Mouse (Mus musculus): Measurements from ENCODE around the gene Fbxw5.

The Fbxw5 gene

DNA sequence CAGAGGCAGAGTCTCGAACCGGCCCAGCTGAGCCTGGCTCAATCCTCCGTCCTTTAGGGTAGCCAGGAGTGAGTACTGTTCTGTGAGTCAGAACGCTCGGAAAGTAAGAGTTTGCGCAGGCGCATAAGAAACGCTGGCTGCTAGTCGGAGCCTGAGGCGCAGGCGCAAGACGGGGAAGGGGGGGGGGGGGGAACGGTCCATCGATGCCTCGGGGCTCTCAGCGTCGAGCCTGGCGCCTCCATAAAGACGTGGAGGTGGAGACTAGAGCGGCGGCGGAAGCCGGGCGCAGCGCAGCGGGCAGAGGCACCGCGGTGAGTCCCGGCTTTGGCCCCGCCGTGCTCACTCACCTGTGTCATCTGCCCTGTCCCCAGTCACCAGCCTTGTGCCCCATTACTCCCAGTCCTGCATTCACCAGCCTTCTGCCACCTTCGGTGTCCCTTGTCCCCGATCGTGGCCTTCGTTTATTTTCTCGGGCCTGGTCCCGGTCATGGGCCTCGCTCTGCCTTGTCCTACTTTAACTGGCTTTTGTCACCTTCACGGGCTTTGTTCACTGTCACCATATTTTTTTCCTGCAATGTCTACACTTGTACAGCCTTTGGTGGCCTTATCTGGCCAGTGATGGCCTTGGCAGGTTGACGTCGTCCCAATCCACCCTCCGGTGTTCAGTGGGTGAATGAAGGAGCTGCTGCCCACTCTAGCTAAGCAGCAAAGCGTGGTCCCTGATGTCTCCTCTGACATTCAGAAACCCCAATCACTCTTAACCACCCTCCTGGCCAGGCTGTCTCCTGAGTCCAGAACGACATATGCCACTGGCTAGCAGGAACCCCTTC, at the start of gene Fbxw5:
Gene Fbxw5 (plus strand): TSS at position 175 of the 830 bp plus-strand sequence.
- DNase-seq (ENCODE audit: low read depth), result peak; percentile 96

DNA sequence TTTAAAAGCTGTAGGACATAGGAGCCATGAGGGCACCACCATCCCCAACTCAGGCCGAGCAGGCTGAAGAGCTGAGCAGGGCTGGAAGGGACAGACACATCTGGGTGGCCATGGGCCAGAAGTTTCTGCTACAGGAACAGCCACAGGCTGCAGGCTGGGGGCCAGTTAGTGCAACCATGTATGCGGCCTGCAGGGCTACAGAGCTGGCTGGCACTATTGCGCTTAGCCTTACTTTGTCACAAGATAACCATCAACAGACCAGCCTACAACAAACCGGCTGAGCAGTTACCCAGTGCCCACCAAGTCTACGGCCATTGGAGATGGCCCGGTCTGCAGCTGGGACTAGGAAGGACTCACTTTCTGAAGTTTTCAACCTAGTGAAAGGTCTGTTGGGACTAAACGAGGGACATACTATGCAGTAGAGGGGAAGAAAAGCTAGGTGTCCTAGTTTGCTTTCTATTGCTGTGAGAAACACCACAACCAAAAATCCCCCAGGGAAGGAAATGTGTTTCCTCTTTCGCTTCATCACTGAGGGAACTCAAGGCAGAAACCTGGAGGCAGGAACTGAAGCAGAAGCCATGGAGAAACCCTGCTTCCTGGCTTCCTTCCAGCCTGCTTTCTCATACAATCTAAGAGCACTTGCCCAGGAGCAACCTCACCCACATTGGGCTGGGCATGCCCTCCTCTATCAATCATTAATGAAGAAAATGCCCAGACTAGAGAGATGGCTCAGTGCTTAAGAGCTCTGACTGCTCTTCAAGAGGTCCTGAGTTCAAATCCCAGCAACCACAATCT, 49.5 kb upstream of the Fbxw5 start:
- DNase-seq (ENCODE audit: low read depth), result no peak

DNA sequence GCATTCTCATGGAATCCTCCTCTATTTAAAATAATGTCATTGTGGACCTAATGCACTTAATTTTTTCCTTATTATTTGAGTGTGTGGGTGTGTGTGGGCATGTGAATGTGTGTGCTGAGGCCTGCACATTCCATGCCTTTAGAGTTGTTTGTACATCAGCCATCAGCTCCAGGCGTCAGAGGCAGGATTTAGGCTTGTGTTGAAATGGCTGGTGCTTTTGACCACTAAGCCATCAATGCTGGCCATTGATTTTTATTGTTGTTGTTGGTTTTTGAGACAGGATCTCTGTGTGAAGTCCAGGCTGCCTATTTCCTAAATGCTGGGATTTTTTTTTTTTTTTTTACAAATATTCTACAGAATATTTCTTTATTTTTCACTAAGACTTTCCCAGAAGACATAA, 47.6 kb upstream of the Fbxw5 start:
- no peak for DNase-seq (ENCODE audit: low read depth)

DNA sequence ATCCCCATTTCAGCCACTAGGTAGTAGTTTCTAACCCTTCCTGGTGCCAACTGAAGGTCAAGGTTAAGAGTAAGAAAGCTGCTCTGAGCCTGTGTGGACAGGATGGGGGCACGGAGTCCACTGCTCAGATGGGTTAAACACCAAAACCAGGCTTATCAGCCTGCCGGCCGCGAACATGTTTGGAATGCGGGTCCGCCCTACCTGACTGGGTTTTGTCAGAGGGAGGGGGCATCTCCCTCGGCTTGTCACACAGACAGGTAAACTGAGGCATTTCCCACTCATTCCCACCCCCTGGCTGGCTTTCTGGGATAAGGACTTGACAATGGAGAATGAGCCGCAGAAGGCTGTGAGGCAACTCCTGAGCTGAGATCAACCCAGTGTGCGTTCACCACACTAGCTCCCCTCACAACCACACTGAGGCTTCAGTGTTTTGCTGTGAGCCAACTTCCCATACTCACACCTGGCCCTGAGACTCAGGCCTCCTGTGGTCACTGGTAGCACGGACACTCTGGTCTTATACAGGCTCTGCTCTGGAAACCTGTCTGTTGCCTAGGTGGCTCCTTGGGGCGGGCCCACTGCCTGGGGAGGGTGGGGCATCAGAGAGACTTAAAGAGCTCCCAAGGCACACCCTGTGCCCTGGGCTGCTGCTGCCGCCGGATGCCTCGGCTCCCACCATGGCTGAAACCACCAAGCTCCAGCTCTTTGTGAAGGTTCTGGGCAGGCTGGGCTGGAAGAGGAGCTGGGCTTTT, 44.2 kb upstream of the Fbxw5 start, which contains the start of gene Clic3:
Gene Clic3 (plus strand): TSS at position 634 of the 749 bp plus-strand sequence.
- no peak for DNase-seq (ENCODE audit: low read depth)

DNA sequence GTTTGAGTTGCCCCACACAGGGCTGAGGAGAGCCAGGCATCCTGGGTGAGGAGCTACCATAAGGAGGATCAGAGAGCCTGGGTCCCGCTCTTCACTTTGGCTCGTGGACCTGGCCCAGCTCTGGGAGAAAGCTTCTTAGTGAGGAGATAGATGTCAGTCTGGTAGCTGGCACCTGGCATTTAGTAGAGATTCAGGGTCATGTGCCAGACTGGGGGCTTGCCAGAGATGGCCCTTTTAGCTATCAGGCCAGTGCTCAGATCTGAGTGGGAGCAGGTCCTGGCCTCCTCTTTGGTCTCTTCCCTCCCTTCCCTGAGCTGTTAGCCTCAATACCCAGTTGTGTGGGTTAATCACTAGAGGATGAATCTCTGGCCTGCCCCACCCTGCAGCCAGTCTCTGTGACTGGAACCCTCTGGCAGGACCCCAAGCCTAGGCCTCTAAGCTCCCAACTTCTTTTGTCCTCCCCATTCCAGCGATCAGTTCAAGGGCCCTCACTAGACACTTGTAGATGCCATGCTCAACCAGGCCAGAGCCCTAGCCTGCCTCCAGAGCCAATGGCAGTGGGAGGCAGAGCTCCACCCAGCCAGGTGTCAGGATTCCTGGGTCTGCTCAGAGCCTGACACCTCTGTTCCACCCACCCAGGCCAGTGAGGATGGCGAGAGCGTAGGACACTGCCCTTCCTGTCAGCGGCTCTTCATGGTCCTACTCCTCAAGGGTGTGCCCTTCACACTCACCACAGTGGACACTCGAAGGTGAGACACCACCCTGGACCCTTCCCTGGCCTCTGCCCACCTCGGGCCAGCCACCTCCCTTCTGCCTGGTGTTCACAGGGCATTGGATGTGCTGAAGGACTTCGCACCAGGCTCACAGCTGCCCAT, 43.3 kb upstream of the Fbxw5 start:
- DNase-seq (ENCODE audit: low read depth), result no peak

DNA sequence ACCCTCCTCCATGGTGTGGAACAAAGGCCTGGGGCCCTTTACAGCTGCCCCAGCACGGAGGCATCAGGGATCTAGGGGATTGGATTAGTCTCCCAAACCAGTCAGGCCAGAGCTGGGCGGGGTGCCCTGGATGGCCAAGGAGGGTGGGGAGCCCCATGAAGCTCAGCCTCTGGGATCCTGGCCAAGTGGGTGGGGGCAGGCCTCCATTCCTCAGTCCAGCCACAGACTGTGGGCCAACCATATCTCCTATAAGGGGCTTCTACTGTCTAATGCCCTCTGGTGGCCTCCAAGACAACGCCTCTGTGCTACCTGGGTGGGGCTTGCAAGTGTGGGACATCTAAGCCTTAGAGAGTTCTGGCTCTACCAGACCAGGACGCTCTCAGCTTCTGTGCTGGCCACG, 41.6 kb upstream of the Fbxw5 start:
- no peak for DNase-seq (ENCODE audit: low read depth)

DNA sequence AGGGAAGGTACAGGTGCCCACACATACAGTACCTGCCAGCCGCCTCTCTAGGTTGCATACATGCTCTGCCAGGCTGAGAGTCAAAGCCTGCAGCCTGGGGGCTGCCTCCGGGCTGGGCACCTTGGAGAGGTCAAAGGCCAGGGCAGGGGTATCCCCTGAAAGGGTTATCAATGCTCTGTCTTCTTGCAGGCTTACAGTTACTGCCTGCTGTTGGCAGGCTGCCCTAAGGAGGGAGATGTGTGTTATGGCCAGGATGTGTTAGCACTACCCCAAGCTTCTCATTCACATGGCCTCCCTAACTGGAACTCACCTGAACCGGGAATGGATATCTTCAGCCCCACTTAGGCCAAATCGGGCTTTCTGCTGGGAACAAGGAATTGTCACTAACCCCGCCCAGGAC, 40.4 kb upstream of the Fbxw5 start:
- no peak for DNase-seq (ENCODE audit: low read depth)

DNA sequence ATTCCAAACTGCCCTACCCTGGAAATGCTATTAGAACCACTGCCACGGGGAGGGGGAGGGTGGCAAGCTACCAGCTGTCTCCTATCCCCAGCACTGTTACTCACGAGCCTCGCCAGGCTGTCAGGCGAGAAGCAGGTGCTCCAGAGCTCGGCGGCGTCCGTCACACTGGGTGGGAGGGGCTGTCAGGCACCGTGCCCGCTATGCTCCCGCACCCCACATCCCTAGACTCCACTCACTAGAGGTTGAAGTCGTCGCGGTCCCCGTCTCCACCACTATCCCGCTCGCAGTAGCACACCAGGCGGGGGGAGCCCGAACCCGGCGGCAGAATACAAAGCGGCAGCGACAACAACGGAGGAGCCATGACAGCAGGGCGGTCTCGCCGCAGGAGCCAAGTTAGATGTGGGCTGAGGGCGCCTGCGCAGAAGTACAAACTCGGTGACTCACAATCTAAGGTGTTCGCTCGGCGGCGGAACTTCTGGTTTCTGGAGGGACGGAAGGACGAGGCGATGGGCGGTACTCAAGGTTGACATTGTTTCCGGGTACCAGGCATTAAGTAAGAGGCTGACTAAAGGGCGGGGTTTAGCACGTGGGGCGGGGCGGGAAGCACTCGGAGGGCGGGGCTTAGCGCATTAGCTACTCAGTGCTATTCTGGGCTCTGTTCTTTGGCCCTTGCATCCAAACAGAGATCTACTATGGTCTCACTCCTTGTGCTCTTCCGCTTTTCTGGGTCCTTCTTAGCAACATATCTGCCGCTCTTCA, 39.8 kb upstream of the Fbxw5 start, which contains the start of gene Paxx:
Gene Paxx (minus strand): TSS at position 544 of the 759 bp plus-strand sequence.
- DNase-seq (ENCODE audit: low read depth), result peak; percentile 99

DNA sequence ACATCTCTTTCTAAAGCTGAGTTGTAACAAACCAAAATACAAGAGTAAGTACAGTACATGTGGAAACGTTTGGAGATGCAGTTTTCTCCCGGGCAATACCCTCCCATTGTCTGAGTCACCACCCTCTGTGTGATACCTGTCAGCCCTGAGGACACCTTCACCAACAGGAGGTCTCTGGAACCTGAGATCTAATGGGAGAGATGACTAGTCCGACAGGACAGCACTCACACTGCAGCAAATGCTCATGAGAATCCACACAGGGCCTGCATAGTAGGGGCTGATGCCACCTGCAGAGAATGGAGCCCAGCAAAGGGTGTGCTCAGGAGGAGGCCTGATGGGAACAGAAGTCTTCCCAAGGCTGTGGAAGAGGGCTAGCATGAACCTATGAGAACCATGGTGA, 39.1 kb upstream of the Fbxw5 start:
- DNase-seq (ENCODE audit: low read depth), result no peak

DNA sequence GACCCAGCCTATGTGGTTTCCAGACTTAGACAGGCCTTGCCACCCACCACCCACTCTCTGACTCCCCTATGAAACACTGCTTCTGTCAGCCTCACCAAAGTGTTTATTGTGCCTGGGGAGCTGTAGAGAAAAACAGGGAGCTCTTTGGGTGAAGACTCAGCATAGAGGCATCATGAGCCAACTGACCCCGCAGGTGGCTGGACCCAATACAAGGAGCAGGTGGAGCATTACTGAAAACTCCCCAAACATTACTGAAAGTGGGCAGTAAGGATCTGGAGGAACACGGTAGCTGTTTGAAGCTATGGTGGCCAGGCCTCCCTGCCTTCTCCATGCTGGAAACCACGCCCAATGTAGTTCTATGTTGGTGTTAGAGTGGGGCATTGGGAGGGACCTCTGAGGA, 36.9 kb upstream of the Fbxw5 start:
- DNase-seq (ENCODE audit: low read depth), result peak; percentile 18

DNA sequence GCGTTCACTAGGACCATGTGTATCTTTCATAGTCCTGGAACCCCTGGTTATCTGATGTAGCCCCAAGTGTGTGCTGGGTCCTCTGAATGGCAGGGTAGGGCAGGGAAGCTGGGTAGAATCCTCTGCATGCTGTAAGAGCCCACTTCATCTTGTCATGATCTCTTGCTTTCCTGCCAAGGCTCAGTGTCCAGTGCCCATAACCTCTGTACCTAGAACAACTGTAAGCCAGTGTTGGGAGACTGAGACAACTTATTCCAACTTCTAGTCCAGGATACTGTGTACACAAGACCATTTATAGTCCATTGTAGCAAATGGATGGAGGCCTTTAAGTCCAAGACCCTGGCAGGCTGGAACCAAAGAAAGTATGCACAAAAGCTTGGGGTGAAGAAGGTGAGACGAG, 35.3 kb upstream of the Fbxw5 start:
- no peak for DNase-seq (ENCODE audit: low read depth)

DNA sequence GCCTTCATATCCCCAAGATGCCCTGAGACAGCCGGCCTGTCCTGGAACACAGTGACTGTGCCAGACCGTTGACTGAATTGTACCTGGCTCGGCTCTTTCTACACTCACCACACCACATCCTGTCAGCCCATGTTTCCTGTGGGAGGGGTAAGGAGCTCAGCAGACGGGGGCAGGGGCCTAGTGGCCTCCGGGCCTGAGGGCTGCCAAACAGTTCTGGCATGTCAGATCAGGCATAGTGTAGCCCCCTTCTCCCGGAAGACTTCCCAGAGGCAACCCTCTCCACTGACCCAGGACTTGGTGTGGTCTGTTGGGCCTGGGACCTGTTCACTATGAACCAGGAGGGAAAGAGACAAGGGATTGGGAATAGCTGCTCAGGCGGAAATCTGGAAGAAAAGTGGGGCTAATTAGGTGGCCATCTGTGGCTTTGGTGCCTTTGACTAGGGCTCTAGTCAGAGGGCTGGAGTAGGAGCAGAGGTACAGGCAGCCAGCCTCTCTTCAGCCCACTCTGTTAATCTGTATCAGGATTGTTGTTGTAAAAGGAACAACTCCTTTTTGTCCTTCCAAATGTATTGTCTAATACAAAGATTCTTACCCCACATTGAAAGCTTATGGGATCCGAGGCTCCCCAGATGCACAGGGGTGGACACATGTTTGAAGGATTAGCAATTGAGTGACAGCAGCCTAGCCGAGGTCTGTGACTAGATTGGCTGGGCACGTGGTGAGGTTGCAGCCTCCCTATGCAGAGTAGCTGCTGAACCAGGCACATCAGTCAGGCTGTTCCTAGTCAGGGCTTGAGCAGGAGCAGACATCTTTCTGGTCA, 34.5 kb upstream of the Fbxw5 start:
- DNase-seq (ENCODE audit: low read depth), result peak; percentile 83

DNA sequence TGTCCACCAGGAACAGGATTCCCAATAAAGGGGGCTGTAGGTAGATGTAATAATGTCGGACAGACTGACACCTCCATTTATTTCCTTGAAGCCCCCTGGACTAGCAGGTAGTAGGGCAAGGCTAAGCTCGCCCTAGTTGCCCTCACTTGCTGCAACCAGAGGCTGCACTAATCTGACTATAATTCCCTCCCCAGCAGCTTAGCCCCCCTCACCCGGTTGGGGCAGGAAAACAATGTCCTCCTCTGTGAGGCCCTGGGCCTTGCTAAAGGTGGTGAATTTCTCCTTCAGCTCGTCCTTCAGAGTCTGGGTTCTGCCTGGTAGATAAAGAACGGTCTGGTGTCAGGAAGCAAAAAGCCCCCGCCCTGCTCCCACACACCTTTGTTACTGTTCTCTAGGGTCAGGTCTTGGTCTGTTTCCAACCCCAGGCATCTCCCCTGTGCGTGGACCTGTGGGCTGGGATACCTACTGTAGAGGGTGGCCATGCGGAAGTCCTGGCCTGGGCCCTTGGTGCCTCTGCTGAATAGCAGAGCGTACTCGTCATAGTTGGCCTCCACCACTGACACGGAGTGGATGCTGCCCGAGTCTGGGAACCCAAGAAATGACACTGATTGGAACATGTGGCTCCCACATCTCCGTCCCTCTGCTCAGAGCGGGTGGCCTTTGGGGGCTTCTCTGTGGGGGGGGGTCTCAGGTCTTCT, 32.8 kb upstream of the Fbxw5 start:
- peak; percentile 20 for DNase-seq (ENCODE audit: low read depth)

DNA sequence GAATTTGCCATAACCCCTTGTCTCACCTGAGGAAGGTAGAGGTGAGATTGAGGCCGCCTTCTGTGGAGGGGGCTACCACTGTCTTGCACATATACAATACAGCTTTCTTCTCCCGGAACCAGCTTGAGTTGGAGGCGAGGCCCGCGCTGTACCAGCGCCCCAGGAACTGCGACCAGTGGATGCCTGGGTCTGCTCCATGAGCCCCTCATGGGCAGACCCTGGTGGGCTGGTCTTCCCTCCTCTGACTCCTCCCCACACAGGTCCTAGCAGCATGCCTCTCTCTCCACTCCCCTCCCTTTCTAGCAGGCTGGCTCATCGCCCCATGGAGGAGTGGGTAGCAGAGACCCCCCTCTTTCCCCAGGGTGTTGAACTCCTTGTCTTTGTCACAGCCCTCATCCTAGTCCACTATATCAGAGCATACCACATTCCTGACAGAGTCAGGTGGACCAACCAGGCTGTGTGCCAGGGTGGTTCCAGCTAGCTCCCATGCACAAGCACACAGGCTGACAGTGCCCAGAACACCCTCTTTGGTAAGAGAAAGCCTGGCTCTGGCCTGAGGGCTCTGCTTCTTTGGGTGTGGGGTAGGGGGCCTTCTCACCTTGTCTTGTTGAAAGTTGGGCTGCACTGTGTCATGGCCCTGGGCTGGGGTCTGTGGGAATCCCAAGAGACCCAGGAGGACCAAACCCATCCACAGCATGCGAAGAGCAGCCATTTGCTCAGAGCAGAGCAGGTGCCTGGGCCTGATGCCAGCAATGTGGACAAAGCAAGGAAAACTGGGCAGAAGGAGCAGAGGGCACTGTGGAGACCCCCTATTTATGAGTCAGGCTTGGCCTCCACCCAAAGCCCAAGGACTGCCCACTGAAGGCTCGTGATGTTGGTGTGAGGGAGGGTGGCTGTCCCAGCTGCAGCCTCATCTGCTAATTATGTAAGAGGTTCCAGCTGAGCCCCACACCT, 31.3 kb upstream of the Fbxw5 start:
- no peak for DNase-seq (ENCODE audit: low read depth)

DNA sequence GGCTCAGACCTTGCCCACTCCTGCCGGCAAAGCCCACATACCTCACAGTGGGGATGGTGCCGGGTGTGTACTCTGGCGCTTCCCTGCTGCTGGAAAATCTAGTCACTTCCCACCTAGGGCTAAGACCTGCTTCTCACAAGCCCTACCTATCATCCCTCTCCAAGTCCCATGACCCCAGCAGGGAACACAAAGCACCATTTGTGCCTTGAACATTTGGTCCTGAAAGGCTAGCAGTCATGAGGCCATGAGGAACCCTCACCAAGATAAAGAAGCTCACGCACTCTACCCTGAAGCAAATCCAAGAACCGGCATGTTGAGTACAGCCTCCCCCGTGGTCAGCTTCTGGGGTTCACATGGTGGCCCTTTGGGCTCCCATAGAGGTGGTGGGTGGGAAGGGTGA, 30.6 kb upstream of the Fbxw5 start, which contains the start of gene Ptgds:
Gene Ptgds (minus strand): TSS at position 78 of the 400 bp plus-strand sequence.
- DNase-seq (ENCODE audit: low read depth), result no peak

DNA sequence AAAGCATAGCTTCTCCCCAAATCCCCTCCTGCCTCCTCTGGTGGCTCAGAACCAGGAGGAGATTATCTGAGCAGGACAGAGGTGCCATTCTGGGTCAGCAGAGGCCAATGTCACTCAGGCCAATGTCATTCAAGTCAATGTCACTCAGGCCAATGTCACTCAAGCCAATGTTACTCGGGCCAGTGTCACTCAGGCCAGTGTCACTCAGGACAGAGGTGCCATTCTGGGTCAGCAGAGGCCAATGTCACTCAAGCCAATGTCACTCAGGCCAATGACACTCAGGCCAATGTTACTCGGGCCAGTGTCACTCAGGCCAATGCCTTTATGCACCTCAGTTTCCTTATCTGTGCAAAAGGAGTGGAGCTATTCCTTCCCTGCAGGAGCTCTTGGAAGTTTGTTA, 28.0 kb upstream of the Fbxw5 start:
- no peak for DNase-seq (ENCODE audit: low read depth)

DNA sequence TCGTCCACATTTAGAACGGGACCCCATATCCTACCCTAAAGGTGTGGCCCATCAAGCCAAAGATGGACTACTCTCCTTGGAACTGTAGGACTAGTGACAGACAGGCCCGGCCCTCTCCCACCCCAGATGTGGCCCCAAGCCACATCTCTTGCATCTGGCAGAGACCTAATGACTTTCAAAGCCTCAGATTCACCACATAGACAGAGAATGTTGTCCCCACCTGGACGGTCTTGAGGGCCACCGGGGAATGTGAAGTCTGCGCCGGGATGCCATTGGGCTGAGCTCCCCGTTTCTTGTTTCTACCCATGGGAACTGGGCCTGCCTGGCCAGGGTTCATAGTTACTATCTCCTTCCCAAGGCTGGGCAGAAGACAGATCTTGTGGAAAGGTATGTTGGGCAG, 23.0 kb upstream of the Fbxw5 start:
- no peak for DNase-seq (ENCODE audit: low read depth)
